Mouse (Mus musculus): ENCODE data around the gene Ptpn14.

Gene Ptpn14

DNA sequence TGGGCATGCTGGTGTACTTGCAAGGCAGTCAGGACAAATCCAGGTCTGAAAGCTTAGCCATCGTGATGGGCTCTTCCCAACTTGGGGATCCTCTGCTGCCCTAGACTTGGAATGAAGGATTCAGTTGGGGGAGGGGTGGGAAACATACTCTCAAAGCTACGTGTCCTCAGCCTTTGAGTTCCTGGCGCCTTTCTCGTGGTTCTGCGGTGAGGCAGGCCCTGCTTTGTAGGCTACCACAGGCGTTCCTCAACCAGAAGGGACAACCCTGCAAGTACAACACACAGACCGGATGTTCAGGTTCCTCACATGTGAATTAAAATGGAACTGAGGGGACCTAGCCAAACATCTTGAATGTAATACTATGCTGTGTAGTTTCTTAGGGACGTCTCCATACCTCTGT lies 89.0 kb downstream of the Ptpn14 start:
- DNase-seq, result no peak

- no peak for DNase-seq
These were observed 89.7 kb downstream of the Ptpn14 start for GRCm38 (mm10) chr1:189817810-189818209.

- no peak for DNase-seq
These were observed 92.0 kb downstream of the Ptpn14 start for GRCm38 (mm10) chr1:189820111-189820510.

DNA sequence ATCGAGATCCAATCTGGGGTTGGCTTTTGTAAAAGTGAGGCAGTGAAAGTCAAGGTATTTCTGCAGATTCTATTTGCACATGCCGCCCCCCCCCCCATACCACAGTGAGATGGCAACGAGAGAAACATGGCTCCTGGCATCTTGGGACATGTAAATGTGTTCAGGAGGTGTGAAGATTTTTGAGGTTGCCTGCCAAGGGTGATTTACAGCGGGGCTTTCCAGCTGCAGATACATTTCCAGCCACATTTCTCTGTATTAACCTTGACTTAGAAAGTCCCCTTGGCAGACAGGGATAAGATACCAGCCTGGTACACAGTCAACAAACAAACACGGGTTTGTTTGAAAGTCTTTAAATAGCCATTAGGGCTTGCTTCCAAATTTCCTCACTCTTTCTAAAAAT lies 96.4 kb downstream of the Ptpn14 start:
- DNase-seq, result no peak

DNA sequence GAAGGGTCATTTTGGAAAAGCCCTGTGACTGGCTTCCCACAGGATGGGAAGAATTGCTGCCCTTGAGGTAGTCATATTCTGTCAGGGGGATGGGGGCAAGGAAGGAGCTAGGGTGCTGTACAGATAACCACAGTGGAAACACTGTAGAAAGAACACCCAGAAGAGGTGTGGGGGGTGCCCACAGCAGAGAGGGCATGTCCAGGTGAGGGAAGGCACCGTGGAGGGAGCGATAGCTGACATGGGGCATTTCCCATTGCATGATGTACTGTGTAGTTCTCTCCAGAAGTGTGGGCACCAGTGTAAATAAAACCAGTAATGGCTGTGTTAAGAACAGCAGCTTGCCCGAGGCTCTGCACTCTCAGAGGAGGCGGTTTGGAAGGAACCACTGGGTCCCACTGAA lies 102.3 kb downstream of the Ptpn14 start:
- no peak for DNase-seq

GRCm38 (mm10) chr1:189830797-189831232 lies 102.7 kb downstream of the Ptpn14 start:
- DNase-seq, result no peak

DNA sequence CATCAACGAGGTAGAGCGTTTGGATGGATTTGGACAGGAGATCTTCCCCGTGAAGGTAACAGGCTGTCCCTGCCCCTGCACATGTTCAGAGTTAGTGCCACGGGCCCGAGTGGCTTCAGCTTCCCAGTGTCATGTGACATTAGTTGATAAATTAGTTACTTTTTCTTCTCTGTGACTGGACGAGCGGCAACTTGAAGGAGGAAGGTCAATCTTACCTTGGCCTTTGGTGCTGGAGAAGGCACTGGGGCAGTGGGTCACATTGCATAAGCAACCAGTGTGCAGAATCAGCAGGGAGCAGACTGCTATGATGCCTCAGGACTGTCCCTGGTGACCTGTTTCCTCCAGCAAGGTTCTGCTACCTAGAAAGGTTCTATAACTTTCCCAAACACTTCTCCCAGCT lies 105.3 kb downstream of the Ptpn14 start:
- no peak for DNase-seq

DNA sequence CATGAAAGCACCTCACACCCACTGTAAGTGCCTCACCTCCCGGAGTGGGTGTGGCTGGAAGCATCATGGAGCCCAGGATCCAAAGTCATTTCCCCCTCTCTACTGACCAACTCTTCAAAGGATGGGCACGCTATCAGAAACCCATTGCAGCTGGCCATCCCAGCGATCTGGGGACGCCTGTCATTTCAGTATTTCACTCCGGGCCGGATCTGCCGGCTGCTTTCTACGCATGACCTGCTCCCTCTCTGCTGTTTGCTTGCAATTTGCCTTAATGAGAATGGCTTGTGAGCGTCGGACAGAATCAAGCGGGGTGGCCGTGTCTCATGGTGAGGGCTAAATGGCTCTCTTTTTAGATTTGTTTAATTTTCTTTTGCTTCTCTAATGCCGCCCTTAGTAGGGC lies 106.1 kb downstream of the Ptpn14 start:
- no peak for DNase-seq

- no peak for DNase-seq
These were observed 118.3 kb downstream of the Ptpn14 start for GRCm38 (mm10) chr1:189846319-189846718.

GRCm38 (mm10) chr1:189849550-189849949 lies 121.5 kb downstream of the Ptpn14 start:
- no peak for DNase-seq

DNA sequence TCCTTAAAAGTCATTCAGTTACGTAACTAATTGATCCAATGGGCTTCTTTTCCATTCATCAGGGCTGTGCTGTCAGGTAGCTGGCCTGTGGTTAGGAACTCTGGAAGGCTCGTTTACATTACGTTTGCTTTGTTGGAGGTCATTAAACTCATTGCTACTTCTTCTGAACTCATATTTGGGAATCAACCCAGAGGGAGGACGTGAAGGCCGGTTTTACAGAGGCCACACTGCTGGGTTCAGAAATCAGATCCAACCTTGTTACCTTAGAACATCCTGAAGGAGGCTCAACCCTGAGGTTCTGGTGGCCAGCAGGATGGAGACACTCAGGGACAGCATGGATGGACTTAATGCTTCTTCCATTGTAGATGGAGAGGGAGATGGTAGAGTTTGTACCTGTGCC lies 124.0 kb downstream of the Ptpn14 start:
- no peak for DNase-seq

DNA sequence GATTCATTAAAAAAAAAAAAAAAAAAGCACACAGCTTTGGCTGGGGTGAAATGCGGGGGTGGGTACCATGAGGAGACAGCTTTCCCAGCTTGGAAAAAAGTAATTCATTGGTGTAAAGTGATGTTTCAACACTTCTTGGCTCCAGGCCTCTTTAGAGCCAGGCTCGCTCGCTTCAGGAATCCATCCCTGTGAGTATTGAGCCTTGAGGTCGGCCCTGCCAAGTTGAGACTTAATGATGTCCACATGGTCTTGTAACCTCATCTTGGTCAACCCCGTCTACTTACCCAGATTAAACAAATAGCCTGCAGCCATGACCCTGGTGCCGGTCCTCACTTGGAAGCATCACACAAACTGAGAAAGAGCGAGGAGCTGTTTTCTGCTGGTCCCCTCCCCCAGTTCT lies 124.4 kb downstream of the Ptpn14 start:
- DNase-seq, result no peak

DNA sequence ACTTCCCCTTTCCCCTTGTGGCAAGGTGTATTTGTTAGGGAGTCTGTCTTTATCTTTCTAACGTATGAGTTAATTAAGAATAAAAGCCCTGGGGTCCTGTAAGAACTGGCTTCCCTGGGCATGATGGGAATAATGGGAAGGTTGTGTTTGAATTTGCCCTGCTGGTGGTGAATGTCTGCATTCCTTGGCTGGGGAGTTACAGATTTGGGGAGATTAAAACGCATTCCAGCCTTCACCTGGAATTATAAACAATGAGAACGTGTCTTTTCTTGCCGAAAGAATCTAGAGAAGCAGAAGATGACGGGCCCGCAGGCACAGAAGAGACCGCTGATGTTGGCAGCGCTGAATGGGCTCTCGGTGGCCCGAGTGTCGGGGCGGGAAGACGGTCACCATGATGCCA lies 126.6 kb downstream of the Ptpn14 start:
- DNase-seq, result no peak

DNA sequence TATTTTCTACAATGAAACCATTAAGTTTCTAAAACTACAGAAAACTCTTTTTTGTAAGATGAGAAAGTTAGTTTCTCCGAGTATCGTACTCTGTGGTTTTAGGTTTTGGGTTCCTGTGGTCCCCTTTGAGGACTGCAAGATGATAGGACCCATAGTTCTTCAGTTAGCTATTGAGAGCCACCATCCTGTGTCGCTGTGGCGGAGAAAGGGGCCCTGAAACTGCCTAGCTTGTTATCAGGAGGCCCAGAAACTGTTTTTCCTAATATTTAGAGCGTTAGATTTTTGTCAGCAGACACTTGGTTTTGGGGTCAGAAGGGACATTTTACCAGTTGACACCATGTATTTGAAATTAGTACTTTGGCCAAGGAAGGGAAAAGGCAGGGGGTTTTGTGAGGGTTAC lies 127.7 kb downstream of the Ptpn14 start:
- no peak for DNase-seq

DNA sequence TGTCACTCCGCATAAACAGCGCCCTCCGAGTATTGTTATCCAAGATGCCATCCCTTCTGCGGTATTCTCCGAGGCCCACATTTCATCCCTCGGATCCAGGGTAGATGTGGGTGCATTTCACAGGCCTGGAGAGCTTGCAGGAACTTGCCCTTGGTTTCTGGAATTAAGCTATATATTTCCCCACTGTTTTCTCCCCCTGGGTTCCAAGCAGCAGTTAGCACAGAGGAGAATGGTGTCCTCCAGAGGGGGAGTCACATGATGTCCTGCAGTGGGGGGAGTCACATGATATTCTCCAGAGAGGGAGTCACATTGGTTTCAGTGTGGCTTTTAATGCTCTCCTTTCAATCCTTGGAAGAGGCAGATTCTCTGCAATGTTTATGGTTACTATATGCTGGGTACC lies 130.3 kb downstream of the Ptpn14 start:
- DNase-seq, result no peak

DNA sequence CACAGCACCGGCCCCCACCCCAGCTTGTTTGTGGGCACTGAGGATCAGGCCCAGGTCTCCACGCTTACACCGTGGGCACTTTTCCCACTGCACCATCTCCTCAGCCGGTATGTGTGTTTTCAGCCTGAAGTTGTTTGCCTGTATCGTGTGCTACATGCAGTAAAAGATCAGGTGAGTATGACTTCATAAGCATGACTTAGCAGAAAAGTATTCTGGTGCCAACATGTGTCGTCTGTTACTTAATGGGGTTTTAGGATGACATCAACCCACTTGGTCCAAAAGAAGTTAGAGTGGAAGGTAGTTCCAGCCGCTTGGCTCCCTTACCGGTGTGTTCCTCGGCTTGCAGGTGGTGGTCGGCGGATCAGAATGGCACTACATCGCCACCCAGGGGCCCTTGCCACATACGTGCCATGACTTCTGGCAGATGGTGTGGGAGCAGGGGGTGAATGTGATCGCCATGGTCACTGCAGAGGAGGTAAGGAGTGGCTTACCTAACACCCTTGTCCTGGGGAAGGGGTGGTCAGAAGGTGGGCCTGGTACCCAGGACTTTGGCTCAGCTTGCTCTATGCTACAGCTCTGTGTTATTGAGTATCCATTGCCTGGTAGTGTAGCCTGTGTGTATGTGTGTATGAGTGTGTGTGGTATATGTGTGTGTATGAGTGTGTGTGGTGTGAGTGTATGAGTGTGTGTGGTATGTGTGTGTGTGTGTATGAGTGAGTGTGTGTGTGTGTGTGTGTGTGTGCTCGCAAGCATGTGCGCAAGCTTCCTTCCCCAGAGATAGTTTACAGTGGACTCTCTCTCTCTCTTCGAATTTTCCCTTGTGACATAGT lies 132.3 kb downstream of the Ptpn14 start:
- no peak for DNase-seq

DNA sequence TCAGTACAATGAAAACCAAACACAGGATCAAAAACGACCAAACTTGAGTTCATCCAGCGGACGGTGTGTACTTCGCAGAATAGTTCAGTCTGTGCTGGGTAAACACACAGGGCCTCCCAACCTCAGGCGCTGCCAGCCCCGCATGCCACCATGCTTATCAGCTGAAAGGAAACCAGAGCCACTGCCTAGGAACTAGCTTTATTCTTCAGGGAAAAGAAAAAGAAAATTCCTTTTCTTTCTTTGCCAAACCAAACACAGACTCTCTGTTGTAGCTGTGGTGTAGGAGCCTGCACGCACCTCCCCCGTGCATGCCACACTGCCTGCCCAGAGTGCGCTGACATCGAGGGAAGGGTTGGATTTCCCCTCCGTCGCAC lies 132.9 kb downstream of the Ptpn14 start:
- DNase-seq, result no peak

DNA sequence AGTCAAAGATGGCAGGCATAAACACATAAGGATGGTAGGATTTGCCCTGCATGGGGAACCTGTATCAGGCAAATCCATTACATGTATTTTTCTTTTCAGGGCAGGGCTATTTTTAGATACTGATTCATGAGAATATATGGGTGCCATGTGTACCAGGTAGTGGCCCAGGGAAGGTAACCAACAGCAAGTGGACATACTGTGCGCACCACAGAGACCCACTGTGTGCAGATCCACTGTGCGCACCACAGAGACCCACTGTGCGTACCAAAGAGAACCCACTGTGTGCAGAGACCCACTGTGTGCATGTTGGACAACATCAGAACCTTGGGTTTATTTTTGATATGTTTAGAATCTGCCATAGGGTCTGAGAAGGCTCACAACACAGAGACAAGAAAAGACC lies 135.7 kb downstream of the Ptpn14 start:
- no peak for DNase-seq

DNA sequence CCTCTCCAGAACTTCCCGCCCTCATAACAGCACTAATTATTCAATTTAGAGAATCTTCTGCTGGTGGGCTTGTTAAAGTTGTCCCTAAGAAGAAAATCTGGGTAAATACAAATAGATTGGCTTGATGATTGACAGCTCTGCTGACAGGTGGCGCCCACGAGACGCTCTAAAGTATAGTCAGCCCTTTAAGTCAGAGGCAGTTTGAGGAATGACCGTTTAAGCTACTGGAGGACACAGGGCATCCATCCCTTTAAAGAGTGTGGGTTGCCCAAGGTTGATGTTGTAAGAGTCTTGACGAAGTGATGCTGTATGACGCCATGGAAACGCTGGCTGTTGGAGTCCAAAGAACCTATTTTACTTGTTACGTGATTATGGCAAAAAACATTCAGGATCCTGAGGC lies 136.2 kb downstream of the Ptpn14 start:
- no peak for DNase-seq

GRCm38 (mm10) chr1:189864846-189865560 lies 136.9 kb downstream of the Ptpn14 start:
- no peak for DNase-seq

- DNase-seq, result no peak
These were observed 138.6 kb downstream of the Ptpn14 start for GRCm38 (mm10) chr1:189866621-189867020.

- DNase-seq, result no peak
These were observed 139.0 kb downstream of the Ptpn14 start for GRCm38 (mm10) chr1:189867034-189867433.

DNA sequence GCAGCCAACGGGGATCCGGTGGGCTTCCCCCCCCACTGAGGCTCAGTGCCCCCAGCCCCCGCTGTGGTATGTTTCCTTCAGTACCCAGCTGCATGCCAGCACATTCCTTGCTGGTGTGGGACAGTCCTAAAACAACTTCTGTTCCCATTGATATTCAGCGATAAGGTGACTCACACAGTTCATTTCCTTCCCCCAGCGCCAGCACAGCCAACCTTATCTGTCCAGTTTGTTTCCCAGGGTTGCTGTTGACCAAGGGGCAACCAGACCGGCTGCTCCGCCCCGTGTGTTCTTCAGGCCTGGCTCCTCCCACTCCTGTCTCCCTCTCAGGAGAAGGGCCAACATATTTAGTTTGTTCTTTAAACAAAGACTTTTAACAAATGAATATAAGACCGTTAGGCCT lies 139.4 kb downstream of the Ptpn14 start:
- no peak for DNase-seq

- no peak for DNase-seq
These were observed 140.0 kb downstream of the Ptpn14 start for GRCm38 (mm10) chr1:189868036-189868435.
